Mouse (Mus musculus): ENCODE measurements around the gene Clip4.

The Clip4 gene

DNA sequence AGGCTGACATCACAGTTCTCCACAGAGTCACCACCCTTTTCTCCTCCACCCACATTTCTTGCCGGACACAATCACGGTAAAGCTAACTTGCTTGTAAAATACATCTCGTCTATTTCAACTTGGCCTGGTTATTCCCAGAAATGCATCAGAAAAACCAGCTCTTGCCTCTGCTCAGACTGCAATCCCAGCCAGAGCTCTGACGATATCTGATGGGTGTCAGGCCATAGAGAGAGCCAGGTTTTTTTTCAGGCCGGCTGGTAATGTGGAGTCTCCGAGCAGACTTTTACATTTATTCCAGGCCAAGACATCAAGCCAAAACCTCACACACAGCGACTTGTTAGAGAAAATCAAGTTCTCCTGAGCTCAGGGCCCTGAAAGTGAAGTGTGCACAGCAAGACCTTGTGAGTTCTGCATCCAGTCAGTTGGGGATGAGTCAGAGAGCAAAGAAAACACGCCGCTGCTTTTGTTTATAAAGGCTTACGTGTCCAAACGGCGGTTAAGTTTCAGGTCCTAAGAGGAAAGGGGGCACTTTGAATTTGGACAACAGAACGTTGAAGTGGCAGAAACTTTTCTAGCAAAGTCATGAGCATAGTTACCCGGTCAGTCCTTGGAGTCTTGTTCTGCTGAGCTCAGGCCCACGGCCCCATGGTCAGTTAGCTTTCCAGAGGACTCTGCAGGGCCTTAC, 27.4 kb downstream of the Clip4 start:
- no peak for DNase-seq

DNA sequence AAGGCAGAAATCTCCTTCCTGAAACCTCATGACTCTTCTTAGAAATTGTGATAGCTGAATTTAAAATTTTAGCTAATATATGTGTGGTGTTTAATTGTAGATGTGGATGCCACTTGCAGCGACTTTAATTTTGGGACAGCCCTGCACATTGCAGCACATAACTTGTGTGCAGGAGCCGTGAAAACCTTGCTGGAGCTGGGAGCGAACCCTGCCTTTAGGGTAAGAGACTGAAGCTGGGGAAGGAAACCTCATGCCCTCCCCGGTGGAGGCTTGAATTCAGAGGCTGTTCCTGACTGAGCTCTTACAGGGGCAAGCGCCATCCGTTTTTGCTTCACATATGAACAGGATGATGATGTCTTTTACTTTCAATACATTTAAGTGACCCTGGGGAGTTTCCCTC, 35.2 kb downstream of the Clip4 start:
- no peak for DNase-seq

DNA sequence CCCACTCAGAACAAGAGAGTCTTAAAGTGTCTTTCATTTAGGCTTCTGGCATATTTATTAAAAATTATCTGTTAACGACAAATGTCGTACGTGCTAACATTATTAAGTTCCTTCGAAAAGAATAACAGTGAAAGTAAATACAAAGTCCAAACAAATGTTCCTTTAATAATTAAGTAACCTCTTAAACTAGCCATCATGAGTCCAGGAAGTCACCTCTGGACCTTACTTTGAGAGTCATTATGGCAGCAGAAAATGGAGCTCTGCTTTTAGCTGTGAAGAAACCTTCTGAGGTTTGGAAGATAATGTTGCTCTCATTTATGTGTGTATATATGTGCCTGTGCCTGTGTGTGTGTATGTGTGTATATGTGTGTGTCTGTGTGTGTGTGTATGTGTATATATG, 35.6 kb downstream of the Clip4 start:
- DNase-seq = no peak

DNA sequence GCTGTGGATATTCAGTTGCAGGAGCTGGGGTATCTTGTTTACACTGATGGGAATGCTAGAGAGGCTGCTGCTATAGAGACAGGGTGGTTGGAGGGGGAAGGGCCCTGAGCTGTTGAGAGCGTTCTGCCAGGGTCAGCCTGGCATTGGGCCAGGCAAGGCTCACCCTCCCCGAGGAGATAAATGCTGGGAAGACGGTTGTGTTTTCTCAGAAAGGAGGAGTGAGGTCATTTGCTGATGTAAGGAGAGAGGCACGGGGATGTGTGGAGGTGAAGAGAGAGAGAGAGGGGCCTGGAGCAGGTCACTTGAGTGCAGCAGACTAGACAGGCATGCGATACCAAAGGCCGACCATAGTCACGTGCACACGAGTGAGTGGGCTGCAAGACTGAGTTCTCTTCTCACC, 42.8 kb downstream of the Clip4 start:
- DNase-seq = peak; percentile 77 to 80

DNA sequence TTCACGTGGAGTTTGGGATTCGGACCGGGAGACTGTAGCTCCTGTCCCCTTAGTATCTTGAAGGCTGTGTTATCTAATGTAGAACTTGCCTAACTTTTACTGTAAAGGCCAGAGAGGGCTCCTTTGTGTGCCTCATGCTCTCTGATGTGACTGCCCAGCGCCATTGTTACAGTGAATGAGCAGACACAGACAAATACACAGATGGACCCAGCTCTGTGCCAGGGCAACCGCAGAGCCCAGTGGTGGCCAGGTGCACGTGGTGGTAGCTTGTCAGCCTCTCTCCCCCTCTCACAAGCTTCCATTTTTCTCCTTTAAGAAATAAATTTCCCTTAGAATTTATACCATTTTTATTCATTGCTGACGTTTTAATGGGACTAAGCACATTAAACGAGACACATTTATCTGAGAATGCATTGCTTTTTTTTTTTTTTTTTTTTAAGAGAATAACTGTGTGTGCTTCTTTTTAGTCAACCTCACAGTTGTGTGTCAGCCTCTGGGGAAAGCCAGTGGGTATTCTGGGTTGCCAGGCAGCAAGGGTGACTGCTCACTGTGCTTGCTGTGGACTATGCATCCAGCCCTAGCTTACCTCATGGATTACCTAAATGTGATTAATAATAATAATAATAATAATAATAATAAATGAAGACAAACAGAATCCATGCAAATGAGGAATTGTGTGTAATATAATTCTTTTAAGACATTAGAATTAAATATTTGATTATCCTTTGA, 48.0 kb downstream of the Clip4 start:
- DNase-seq = peak; percentile 89 to 92

DNA sequence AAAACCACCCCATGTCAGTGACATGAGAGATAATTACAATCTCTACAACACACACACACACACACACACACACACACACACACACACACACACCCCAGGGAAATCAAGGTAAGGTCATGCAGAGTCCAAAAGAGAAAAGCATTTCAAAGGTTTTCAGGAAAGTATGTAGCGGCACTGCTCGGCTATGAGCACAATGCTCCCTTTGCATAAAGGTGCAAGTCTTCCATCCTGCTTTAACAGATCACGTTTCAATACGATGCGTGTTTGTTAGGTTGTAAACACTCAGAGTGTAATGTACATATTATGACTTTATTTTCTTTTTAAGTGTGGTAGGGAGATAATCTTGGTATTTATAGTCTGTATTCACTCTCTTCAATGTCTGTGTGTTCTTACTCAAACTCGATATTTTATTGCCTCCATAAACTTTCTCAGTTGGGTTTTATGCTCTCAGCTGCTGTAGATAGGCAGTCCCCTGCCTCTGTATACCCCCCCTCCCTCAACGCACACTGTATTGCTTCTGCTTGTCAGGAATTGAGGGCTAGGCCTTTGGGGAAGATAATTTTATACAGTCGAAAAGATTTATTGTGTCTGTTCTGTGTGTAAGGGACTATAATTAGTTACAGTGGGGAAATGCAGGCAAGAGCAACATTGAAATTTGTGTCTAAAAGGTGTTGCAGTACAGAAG, 55.5 kb downstream of the Clip4 start:
- no peak for DNase-seq

DNA sequence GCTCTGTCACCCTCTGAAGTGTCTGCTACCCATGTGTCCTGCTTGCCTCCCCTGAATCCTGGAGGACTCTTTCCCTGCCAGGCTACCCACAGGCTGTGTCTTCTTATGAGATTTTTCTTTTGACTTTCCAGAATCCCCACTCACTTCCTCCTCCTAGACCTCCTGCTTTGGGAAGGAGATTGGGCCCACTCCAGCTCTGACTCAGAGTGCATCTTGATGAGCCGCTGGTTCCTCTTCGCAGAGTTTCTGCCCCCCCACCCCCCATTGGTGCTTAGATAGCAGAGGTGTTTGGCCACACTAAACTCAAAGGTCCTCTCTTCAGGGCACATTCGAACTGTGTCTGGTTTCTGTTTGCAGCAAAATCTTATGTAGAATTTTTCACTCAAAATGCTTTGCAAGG, 58.3 kb downstream of the Clip4 start:
- no peak for DNase-seq

DNA sequence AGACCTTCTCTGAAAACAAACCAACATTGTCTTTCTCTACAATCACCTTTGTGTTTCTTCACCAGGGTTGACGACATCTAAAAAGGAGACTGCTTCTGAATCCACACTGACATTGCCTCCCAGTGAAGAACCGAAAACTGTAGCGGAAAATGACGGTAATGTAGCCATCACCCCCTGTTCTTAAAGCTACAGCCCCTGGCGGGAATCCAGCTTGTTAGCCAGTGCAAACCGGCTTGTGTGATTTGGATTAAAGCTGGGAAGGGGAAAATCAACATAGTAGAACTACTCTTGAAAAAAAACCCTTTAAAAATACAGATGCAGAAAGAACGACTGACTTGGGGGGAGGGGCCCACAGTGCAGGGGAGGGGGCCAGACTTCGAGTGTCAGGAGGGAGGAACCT, 59.4 kb downstream of the Clip4 start:
- DNase-seq = peak; percentile 33 to 35

DNA sequence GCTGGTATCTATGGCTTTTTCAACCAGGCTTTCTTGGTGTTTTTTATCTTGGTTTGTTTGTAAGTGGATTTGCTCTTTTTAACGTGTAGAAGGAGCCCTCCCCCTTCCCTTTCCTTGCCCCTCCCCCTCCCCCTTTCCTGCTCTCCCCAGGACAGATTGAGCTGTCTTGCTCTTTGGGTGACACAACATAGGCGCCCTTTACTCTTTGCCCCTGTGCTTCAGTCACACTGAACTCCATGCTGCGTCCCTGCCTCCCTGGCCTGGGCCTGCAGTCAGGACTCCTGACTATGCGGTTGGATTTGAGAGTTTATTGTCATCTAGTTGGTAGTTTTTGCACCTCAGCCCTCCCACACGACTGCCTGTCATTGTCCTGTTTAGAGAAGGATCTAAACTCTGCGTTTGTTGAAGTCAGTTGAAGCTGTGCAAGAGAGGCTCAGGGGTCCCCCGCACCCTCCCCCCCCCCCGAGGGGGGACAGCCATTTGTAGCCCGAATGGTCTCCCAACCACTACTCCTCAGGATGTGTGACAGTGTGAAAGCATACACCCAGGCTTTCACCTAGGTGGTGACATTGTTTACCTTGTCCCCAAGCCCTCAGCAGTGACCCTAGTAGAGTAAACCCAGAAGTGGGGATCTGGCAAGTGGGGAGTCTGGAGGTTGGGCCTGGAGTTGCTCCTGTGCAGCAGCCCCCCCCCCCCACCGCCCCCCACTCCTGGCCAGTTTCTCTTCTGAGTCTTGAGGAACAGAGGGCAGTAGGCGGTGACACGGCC, 60.6 kb downstream of the Clip4 start:
- DNase-seq = no peak

DNA sequence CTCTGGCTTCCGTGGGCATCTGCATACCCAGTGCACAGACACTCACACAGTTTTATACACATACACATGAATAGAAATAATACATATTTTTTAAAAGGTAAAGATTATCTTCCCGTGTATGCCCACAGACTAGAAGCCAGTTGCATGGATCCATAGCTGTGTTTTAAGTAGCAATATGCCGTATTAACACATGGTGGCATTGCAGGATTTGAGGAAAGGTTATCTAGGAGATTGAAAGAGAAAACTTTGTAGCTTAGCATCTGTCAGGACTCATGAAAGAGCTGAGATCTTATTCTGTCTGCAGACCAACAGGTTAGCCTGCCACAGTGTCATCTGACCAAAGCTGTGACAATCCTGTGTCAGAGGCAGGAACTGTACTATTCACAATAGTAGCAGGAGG, 63.7 kb downstream of the Clip4 start:
- DNase-seq = peak in 1 of 2 experiments; percentile 22

DNA sequence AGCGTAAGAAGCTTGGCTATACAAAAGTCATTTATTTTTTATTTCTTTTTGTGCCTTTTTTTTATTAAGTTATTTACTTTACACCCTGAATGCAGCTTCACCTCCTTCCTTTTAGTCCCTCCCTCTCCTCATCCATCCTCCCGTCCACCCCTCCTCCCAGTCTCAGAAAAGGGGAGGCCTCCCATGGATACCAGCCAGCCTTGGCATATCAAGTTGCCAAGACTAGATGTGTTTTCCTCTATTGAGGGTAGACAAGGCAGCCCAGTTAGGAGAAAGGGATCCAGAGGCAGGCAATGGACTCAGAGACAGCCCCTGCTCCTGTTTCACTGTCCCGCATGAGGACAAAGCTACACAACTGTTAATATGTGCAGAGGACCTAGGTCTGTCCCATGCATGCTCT, 93.9 kb downstream of the Clip4 start:
- peak in 1 of 2 experiments; percentile 24 for DNase-seq

DNA sequence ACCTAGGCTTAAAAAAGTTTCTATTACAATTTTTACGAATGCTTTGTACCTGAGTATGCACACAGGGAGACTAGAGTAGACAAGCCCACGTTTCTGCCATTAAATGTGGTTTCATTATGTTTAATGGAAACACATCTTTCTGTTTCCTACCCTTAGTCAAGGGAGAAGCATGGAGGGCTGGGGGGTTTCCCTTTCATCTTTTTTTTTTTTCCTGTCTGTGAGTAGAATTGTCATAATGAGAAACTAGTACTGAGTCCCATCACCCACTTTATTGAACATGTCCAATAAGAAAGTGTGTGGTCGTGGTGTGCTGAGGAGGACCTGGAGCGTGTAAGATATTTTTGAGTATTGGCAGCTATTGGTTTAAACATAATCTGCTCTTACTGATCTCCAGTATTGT, 94.6 kb downstream of the Clip4 start:
- no peak for DNase-seq

DNA sequence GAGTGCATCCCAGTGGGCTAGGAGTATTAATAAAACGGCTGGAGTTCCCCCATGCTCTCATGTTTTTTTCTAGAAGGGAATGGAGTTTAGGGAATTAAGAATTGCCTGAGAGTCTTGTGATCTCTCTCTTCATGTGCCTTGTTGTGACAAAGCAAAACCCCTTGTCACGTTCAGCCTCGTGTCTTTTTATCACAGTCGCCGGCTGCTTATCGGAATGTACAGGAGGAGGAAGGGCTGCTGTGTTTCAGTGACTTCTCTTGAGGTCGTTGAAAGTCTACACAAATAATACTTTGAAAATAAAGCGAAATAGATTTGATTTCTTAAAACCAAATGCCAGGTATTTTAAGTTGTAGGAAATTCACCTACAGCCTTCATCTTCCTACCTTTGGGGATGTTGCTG, 95.8 kb downstream of the Clip4 start:
- DNase-seq = no peak

DNA sequence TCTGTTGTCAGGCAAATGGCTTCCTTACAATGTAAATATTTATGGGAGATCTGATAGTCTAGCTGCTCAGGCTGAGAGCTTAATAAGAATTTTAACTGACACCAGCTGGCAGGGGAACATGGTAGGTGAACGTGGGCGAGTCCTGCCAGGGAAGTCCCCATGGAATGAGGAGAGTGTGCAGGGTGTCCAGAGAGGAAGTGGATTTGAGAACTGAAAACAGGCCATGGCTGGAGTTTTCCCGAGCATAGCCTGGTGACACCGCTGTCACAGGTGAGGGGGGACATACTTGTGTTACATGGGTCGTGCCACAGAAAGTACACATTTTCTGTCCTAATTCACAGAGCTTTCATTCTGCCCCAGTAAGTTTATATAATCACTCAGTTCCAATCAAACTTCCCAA, 97.2 kb downstream of the Clip4 start:
- DNase-seq = no peak

DNA sequence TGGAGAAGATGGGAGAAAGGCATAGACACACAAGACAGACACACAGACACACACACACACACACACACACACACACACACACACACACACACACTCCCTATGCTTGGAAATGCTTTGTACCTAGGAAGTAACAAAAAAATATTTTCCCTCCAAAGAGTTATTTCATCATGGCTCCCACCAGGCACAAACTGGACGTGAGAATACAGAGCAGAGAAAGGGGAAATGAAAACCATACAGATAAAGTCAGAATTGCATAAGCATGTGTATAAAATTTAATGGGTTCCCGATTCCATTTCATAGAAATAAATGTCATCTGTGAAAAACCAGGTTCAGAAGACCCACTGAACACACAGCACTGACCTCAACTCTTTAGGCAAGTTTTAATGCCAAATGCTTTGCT, 99.6 kb downstream of the Clip4 start:
- no peak for DNase-seq

DNA sequence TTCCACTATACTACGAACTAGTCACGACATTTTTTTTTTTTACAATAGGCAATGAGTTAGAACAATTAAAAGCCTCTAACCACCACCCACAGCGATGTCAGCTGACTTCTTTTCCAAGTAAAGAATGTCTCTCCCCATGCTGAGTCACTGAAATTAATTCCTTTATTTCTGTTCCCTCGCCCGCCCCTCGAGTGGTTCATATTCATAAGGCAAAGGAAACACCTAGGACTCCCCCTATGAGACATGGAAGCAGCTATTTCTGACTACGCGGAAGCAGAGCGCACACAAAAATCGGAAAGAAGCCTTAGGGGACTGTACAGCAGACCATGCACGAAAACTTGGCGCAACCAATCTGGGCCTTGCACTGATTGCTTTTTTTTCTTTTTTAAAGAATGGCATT, 100.6 kb downstream of the Clip4 start:
- no peak for DNase-seq

DNA sequence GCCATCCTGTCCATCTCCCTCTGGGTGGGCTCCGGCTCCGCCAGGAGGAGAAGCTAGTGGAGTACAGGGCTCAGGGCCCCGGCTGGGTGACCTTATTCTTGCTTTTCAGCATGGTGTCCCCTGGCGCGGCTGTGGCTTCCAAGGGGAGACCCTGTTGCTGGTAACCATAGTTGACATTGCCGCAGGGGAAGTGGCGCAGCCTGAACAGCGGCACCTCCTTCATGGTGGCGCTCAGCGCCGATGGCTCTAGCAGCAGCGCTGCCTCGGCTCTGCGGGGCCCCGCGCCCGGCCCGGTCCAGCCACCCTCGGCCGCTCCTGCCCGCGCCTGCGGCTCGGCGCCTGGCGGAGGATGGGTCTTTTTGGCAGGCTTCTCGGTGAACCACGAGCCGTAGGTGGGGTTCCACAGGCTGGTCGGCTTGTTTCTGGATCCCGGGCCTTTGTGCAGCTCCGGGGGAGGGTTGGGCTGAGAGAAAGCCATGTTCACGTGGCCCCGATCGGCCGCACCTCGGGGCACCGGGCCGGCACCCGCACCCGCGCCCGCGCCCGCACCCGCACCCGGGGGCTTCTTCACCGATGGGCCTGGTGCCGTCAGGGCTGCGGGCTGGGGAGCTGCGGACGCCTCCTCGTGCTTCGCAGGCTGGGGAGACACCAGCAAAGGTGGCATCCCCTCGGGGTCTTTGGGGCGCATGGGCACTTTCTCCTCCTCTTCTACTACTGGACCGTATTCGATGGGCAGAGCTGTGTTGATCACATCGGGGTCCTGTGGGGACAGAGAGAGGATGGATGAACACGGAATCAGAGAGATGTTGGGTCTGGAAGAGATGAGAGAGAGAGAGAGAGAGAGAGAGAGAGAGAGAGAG, 101.3 kb downstream of the Clip4 start:
- peak; percentile 52 to 59 for DNase-seq

DNA sequence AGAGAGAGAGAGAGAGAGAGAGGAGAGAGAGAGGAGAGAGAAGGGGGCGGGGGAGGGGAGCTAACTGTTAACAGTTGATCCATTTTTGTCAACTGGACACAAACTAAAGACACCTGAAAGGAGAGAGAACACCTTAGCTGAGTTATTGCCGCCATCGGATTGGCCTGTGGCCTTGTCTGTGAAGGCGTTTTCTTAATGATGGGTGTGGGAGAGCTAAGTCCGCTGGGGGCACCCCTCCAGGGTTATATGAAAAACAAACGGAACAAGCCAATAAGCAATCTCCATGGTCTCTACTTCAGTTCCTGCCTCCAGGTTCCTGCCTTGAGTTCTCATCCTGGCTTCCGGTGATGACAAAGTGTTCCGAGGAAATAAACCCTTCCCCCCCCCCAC, 102.0 kb downstream of the Clip4 start:
- no peak for DNase-seq

DNA sequence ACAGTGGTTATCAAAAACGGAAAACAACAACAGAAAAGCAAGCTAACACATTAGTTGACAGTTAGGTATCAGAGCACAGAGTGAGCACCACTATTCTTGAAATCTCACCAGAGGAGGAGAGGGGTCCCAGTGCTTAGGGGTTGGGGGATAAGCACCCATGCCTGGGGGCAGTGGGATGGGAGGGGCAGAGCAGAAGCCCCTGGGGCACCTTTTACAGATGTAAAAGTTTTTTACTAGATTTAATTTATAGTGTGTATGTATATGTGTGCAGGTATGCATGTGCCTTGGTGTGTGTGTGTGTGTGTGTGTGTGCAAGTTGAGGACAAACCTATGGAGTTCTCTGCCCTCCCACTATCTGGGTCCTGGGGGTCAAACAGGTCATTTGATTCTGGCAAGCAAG, 102.4 kb downstream of the Clip4 start:
- no peak for DNase-seq

DNA sequence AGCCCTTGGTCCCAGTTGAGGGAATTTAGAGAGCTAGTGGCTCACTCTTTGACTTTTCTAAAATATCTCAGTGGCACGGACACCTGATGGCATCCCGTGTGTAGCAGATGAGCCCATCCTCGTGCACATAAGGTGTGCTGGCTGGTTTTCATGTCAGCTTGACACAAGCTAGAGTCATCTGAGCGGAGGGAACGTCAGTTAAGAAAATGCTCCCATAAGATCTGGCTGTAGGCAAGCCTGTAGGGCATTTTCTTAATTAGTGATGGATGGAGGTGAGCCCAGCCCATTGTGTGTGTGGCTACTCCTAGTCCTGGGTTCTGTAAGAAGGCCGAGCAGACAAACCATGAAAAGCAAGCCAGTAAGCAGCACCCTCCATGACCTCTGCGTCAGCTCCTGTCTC, 103.7 kb downstream of the Clip4 start:
- DNase-seq = no peak

DNA sequence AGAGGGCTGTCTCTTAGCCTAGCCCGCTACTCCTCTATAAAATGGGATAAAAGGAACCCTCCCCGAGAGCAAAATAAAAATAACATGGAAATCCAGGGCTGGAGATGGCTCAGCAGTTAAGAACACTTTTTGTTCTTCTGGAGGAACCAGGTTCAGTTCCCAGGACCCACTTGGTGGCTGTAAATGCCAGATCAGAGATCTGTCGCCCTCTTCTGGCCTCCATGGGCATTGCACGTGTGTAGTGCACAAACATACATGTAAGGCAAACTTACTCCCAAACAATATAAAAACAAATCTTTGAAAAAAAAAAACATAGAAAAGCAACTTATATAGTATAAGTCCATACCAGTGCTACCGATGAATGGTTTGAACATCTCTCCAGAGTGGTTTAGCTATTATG, 104.7 kb downstream of the Clip4 start:
- peak; percentile 55 to 57 for DNase-seq

DNA sequence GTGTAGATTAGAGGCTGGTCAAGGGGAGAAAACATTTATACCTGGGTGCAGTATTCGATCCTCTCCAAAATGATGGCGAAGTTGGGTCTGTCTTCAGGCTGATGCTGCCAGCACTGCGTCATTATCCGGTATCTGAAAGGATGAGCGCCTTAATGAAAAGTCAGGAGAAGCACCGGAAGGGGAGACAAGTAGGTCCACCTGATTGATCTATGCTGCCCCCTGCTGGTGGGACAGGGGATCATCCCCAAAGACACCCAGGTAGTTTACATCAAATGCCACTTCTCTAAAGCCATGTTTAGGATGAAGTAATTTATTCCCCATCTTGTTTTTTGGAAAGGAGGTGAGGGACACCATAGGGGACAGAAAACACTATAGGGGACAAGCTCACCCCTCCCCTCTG, 105.8 kb downstream of the Clip4 start:
- peak; percentile 79 to 82 for DNase-seq
